Mouse (Mus musculus): ENCODE results near the gene Serpinb3a. TPM values are rescaled to one million over a fixed set of nuclear protein-coding genes. Genes with fewer than 3 reads are reported as not detected.
"Not testable (repeated sequence)": the region's sequence is repeated elsewhere in the genome, so short reads cannot be mapped to it uniquely, and the experiment has no call there.

Serpinb3a gene
- polyA plus RNA-seq (2015; fragmentation: Nextera tagmentation; extraction: Ambion mirVana) = 21.4 and 39.8 TPM in 2 replicates

DNA sequence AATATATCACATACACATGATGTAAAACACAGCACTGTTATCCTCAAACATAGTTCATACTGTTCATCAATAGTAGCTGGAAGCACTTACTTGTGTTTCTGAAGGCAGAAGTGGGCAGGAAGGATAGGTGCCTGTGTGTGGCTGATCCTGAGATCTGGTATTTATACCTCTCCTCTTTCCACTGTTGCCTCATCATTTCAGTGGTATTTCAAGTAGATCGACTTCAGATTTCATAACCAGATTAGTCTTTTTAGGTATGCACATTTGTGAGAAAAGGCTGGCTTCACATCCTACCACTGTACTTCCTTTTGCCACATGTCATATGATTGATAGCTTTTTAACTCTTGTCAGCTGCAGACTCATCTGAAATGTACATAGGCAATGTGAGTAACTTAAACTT is at the start of gene Serpinb3a:
Gene Serpinb3a, minus strand, starts transcription at position 101 of the 400 bp plus-strand sequence.
- ATAC-seq (ENCODE audit: insufficient read depth, low FRiP score) = no peak
- Histone ChIP-seq H3K27ac (ENCODE audit: low read length) (no peak within 1 kb of the TSS), H3K4me1 (ENCODE audit: control insufficient read depth, insufficient read depth, low read length) (no peaks in the 10 kb centered on the region), H3K9ac (ENCODE audit: low read length) (no peak within 1 kb of the TSS), H3K27me3 (ENCODE audit: control insufficient read depth, insufficient read depth, low read length) (no peaks in the 10 kb centered on the region), H3K9me3 (replicated peaks; ENCODE audit: control insufficient read depth, low read length) (no peaks in the 10 kb centered on the region), H3K4me3 (replicated peaks; ENCODE audit: low read length) (no peak within 1 kb of the TSS), H3K4me2 (ENCODE audit: low read depth, low read length) (no peak within 1 kb of the TSS), H3K36me3 (ENCODE audit: control insufficient read depth, insufficient read depth, low read length) (no peaks in the 10 kb centered on the region)
- 64% methylated on average over 1 of the region's 1 CpGs for WGBS

DNA sequence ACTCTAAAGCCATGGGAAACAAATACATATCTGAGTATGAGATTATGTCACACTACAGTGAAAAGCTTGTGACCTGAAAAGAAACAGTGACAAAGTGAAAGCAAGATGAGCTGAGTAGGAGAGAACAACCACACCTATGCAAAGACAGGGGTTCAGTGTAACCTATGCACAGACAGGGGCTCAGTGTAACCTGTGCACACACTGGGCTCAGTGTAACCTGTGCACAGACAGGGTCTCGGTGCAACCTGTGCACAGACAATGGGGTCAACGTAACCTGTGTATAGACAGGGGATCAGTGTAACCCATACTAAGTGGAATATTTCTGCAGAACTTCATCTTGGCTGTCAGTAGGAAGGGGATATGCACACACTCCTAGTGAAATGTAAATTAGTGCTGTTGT is 46.3 kb upstream of the Serpinb3a start:
- H3K4me1 ChIP-seq (ENCODE audit: control insufficient read depth, insufficient read depth, low read length) = no peaks in the 10 kb centered on the region
- no peaks in the 10 kb centered on the region for H3K36me3 ChIP-seq (ENCODE audit: control insufficient read depth, insufficient read depth, low read length)
- ATAC-seq (ENCODE audit: insufficient read depth, low FRiP score) = no peak
- H3K9ac ChIP-seq (ENCODE audit: low read length) = no peak overlapping the region
- H3K27ac ChIP-seq (ENCODE audit: low read length) = no peak overlapping the region
- no peaks in the 10 kb centered on the region for H3K27me3 ChIP-seq (ENCODE audit: control insufficient read depth, insufficient read depth, low read length)
- H3K4me3 ChIP-seq (replicated peaks; ENCODE audit: low read length) = no peak overlapping the region
- no peaks in the 10 kb centered on the region for H3K9me3 ChIP-seq (replicated peaks; ENCODE audit: control insufficient read depth, low read length)
- H3K4me2 ChIP-seq (ENCODE audit: low read depth, low read length) = no peak overlapping the region
- 80% methylated on average over 2 of the region's 2 CpGs for WGBS

DNA sequence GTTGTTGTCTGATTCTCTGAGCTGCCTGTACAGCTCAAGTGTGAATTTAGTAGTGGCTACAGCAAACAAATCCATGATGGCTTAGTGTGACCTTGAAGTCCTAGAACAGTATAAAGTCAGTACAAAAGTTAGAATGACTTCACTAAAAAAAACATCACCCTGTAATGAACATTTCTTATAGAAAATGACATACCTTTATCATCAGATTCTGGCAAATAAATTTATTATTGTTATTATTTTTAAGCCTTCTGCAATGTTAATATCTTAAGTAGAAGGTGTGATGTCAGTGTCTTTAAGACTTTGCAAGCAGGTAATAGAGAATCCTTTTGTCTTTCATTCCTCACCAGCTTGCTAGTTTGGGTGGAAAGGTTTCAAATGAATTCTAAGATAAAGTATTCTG is 31.3 kb upstream of the Serpinb3a start, which contains the start of gene Serpinb3d:
Gene Serpinb3d, minus strand, starts transcription at position 101 of the 400 bp plus-strand sequence.
- Histone ChIP-seq H3K9me3 (replicated peaks; ENCODE audit: control insufficient read depth, low read length) (no peaks in the 10 kb centered on the region), H3K36me3 (ENCODE audit: control insufficient read depth, insufficient read depth, low read length) (no peaks in the 10 kb centered on the region), H3K27ac (ENCODE audit: low read length) (no peak within 1 kb of the TSS), H3K27me3 (ENCODE audit: control insufficient read depth, insufficient read depth, low read length) (no peaks in the 10 kb centered on the region), H3K4me2 (ENCODE audit: low read depth, low read length) (no peak within 1 kb of the TSS), H3K4me1 (ENCODE audit: control insufficient read depth, insufficient read depth, low read length) (no peaks in the 10 kb centered on the region), H3K9ac (ENCODE audit: low read length) (no peak within 1 kb of the TSS), H3K4me3 (replicated peaks; ENCODE audit: low read length) (no peak within 1 kb of the TSS)
- ATAC-seq (ENCODE audit: insufficient read depth, low FRiP score) = no peak

DNA sequence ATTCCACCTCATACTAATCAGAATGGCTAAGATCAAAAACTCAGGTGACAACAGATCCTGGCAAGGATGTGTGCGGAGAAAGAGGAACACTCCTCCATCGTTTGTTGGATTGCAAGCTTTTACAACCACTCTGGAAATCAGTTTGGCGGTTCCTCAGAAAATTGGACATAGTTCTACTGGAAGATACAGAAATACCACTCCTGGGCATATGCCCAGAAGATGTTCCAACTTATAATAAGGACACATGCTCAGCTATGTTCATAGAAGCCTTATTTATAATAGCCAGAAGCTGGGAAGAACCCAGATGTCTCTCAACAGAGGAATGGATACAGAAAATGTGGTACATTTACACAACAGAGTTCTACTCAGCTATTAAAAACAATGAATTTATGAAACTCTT is 17.9 kb downstream of the Serpinb3a start:
- H3K4me2 ChIP-seq (ENCODE audit: low read depth, low read length); H3K36me3 ChIP-seq (ENCODE audit: control insufficient read depth, insufficient read depth, low read length); H3K4me3 ChIP-seq (replicated peaks; ENCODE audit: low read length); H3K9ac ChIP-seq (ENCODE audit: low read length); H3K27me3 ChIP-seq (ENCODE audit: control insufficient read depth, insufficient read depth, low read length); H3K9me3 ChIP-seq (replicated peaks; ENCODE audit: control insufficient read depth, low read length); H3K4me1 ChIP-seq (ENCODE audit: control insufficient read depth, insufficient read depth, low read length); H3K27ac ChIP-seq (ENCODE audit: low read length); ATAC-seq (ENCODE audit: insufficient read depth, low FRiP score): not testable (repeated sequence)
- 88% methylated on average over 3 of the region's 3 CpGs for WGBS

- no peak overlapping the region for H3K4me3 ChIP-seq (replicated peaks; ENCODE audit: low read length)
- H3K36me3 ChIP-seq (ENCODE audit: control insufficient read depth, insufficient read depth, low read length) = no peaks in the 10 kb centered on the region
- H3K4me1 ChIP-seq (ENCODE audit: control insufficient read depth, insufficient read depth, low read length) = no peaks in the 10 kb centered on the region
- H3K27ac ChIP-seq (ENCODE audit: low read length) = no peak overlapping the region
- H3K27me3 ChIP-seq (ENCODE audit: control insufficient read depth, insufficient read depth, low read length) = no peaks in the 10 kb centered on the region
- whole genome bisulfite sequencing = 51% methylated on average over 1 of the region's 1 CpGs
- ATAC-seq (ENCODE audit: insufficient read depth, low FRiP score) = no peak
- no peaks in the 10 kb centered on the region for H3K9me3 ChIP-seq (replicated peaks; ENCODE audit: control insufficient read depth, low read length)
- H3K9ac ChIP-seq (ENCODE audit: low read length) = no peak overlapping the region
- H3K4me2 ChIP-seq (ENCODE audit: low read depth, low read length) = no peak overlapping the region
These were observed 26.2 kb downstream of the Serpinb3a start for GRCm38 (mm10) chr1:107025886-107026285.

- Histone ChIP-seq H3K4me1 (ENCODE audit: control insufficient read depth, insufficient read depth, low read length) (no peaks in the 10 kb centered on the region), H3K4me3 (replicated peaks; ENCODE audit: low read length) (no peak overlapping the region), H3K27ac (ENCODE audit: low read length) (no peak overlapping the region), H3K9ac (ENCODE audit: low read length) (no peak overlapping the region), H3K4me2 (ENCODE audit: low read depth, low read length) (no peak overlapping the region), H3K27me3 (ENCODE audit: control insufficient read depth, insufficient read depth, low read length) (no peaks in the 10 kb centered on the region), H3K36me3 (ENCODE audit: control insufficient read depth, insufficient read depth, low read length) (no peaks in the 10 kb centered on the region), H3K9me3 (replicated peaks; ENCODE audit: control insufficient read depth, low read length) (no peaks in the 10 kb centered on the region)
- 79% methylated on average over 7 of the region's 7 CpGs for WGBS
- no peak; the same call in 1 of the 2 replicates for ATAC-seq (ENCODE audit: insufficient read depth, low FRiP score)
These were observed 36.9 kb downstream of the Serpinb3a start for GRCm38 (mm10) chr1:107015210-107015609.

- Histone ChIP-seq H3K27me3 (ENCODE audit: control insufficient read depth, insufficient read depth, low read length) (no peaks in the 10 kb centered on the region), H3K27ac (ENCODE audit: low read length) (no peak overlapping the region), H3K9ac (ENCODE audit: low read length) (no peak overlapping the region), H3K4me1 (ENCODE audit: control insufficient read depth, insufficient read depth, low read length) (no peaks in the 10 kb centered on the region), H3K4me3 (replicated peaks; ENCODE audit: low read length) (no peak overlapping the region), H3K9me3 (replicated peaks; ENCODE audit: control insufficient read depth, low read length) (no peaks in the 10 kb centered on the region), H3K4me2 (ENCODE audit: low read depth, low read length) (no peak overlapping the region), H3K36me3 (ENCODE audit: control insufficient read depth, insufficient read depth, low read length) (no peaks in the 10 kb centered on the region)
- WGBS = 32% methylated on average over 2 of the region's 2 CpGs
- ATAC-seq (ENCODE audit: insufficient read depth, low FRiP score) = no peak
These were observed 37.6 kb downstream of the Serpinb3a start for GRCm38 (mm10) chr1:107014530-107014929.

DNA sequence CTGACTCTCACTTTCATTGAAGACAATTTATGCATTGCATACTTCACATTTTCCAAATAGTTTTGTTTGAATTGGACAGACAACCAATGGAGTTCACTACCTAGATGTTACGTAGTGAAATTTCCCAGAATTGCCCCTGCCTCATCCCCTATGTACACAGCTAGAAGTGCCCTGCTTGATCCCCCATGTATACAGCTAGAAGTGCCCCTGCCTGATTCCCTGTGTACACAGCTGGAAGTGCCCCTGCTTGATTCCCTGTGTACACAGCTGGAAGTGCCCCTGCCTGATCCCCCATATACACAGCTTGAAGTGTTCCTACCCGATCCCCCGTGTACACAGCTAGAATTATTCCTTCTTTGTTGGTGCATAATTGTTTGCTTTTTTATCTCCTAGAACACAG is 45.8 kb downstream of the Serpinb3a start:
- Histone ChIP-seq H3K4me2 (ENCODE audit: low read depth, low read length) (no peak overlapping the region), H3K9ac (ENCODE audit: low read length) (no peak overlapping the region), H3K9me3 (replicated peaks; ENCODE audit: control insufficient read depth, low read length) (no peaks in the 10 kb centered on the region), H3K27me3 (ENCODE audit: control insufficient read depth, insufficient read depth, low read length) (no peaks in the 10 kb centered on the region), H3K27ac (ENCODE audit: low read length) (no peak overlapping the region), H3K4me3 (replicated peaks; ENCODE audit: low read length) (no peak overlapping the region), H3K36me3 (ENCODE audit: control insufficient read depth, insufficient read depth, low read length) (no peaks in the 10 kb centered on the region), H3K4me1 (ENCODE audit: control insufficient read depth, insufficient read depth, low read length) (no peaks in the 10 kb centered on the region)
- no peak for ATAC-seq (ENCODE audit: insufficient read depth, low FRiP score)
- WGBS = 65% methylated on average over 3 of the region's 3 CpGs

- Histone ChIP-seq H3K4me3 (replicated peaks; ENCODE audit: low read length) (no peak overlapping the region), H3K27ac (ENCODE audit: low read length) (no peak overlapping the region), H3K9ac (ENCODE audit: low read length) (no peak overlapping the region), H3K27me3 (ENCODE audit: control insufficient read depth, insufficient read depth, low read length) (no peaks in the 10 kb centered on the region), H3K4me1 (ENCODE audit: control insufficient read depth, insufficient read depth, low read length) (no peaks in the 10 kb centered on the region; the same call in 1 of the 2 replicates), H3K4me2 (ENCODE audit: low read depth, low read length) (no peak overlapping the region), H3K36me3 (ENCODE audit: control insufficient read depth, insufficient read depth, low read length) (no peaks in the 10 kb centered on the region), H3K9me3 (replicated peaks; ENCODE audit: control insufficient read depth, low read length) (no peaks in the 10 kb centered on the region)
- WGBS = 82% methylated on average over 2 of the region's 2 CpGs
- ATAC-seq (ENCODE audit: insufficient read depth, low FRiP score) = no peak
These were observed 50.3 kb downstream of the Serpinb3a start for GRCm38 (mm10) chr1:107001754-107002153.

DNA sequence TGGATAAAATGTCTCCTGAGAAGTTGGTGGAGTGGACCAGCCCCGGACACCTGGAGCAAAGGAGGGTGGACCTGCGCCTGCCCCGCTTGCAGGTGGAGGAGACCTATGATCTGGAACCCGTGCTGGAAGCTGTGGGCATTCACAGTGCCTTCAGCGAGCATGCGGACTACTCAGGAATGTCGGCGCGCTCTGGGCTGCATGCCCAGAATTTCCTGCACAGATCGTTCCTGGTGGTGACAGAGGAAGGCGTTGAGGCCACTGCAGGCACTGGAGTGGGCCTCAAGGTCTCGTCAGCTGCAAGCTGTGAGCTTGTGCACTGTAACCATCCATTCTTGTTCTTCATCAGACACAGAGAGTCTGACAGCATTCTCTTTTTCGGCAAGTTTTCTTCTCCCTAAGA is 51.7 kb downstream of the Serpinb3a start:
- no peaks in the 10 kb centered on the region; the same call in 1 of the 2 replicates for H3K4me1 ChIP-seq (ENCODE audit: control insufficient read depth, insufficient read depth, low read length)
- H3K27ac ChIP-seq (ENCODE audit: low read length) = no peak overlapping the region
- no peaks in the 10 kb centered on the region for H3K27me3 ChIP-seq (ENCODE audit: control insufficient read depth, insufficient read depth, low read length)
- no peaks in the 10 kb centered on the region for H3K9me3 ChIP-seq (replicated peaks; ENCODE audit: control insufficient read depth, low read length)
- no peak overlapping the region for H3K4me2 ChIP-seq (ENCODE audit: low read depth, low read length)
- no peak overlapping the region for H3K4me3 ChIP-seq (replicated peaks; ENCODE audit: low read length)
- WGBS = 66% methylated on average over 13 of the region's 13 CpGs
- H3K36me3 ChIP-seq (ENCODE audit: control insufficient read depth, insufficient read depth, low read length) = no peaks in the 10 kb centered on the region
- H3K9ac ChIP-seq (ENCODE audit: low read length) = no peak overlapping the region
- no peak for ATAC-seq (ENCODE audit: insufficient read depth, low FRiP score)

Measured in stomach, embryonic 16.5 days (tissue).